Mouse (Mus musculus) liver, embryonic 14.5 days (tissue): ENCODE results near the gene Pias4. TPM values are rescaled to one million over a fixed set of nuclear protein-coding genes. Genes with fewer than 3 reads are reported as not detected.

Source experiments
- ATAC-seq: fragments of 200-750 bp; cut with Nextera tagmentation; 2 replicates; pipeline ENCODE4 v1.8.0; 2017; ENCODE audit warnings: moderate number of reproducible peaks, mild to moderate bottlenecking, moderate library complexity; ENCODE audit not compliant: insufficient read depth
- DNase-seq, 3 experiments: peaks; one replicate each; pipeline ENCODE4 v3.0.0-alpha.2; 2012 to 2013; ENCODE audit warnings: low read depth in 3 of 3, low spot score in 3 of 3
- H3K27ac ChIP-seq: fragments of 300-500 bp; sonication (generic); 2 replicates; pipeline ENCODE4 v1.5.1; 2014; ENCODE audit warnings: moderate library complexity, mild to moderate bottlenecking, control low read depth, inconsistent platforms
- H3K27me3 ChIP-seq: fragments of 300-500 bp; sonication (generic); 2 replicates; pipeline ENCODE4 v1.6.1; 2014; ENCODE audit warnings: mild to moderate bottlenecking, low read length, moderate library complexity; ENCODE audit not compliant: control insufficient read depth, insufficient read depth
- H3K36me3 ChIP-seq: fragments of 300-500 bp; sonication (generic); replicated peaks from 2 replicates; pipeline ENCODE4 v1.6.1; 2014; ENCODE audit warnings: low read depth; ENCODE audit not compliant: control insufficient read depth, insufficient read depth
- H3K4me1 ChIP-seq, 2 experiments: fragments of 200-500 bp in 1 of 2; fragments of 300-500 bp in 1 of 2; sonication (generic) in 1 of 2; replicated peaks; 2 replicates each; pipeline ENCODE4 v1.6.1; 2012 to 2014; ENCODE audit warnings: antibody characterized with exemption in 1 of 2, inconsistent platforms in 1 of 2, low read length in 1 of 2; ENCODE audit not compliant: control insufficient read depth in 2 of 2, insufficient read depth in 2 of 2
- H3K4me2 ChIP-seq: fragments of 300-500 bp; sonication (generic); 2 replicates; pipeline ENCODE4 v1.6.1; 2014; ENCODE audit warnings: low read depth, mild to moderate bottlenecking, control low read depth, moderate library complexity
- H3K4me3 ChIP-seq, 2 experiments: fragments of 200-500 bp in 1 of 2; fragments of 300-500 bp in 1 of 2; sonication (generic) in 1 of 2; 2 replicates each; pipeline ENCODE4 v1.5.1; 2012 to 2014; ENCODE audit warnings: low read depth in 2 of 2, low read length in 2 of 2, mild to moderate bottlenecking in 2 of 2, control low read depth in 1 of 2, inconsistent platforms in 1 of 2, moderate library complexity in 1 of 2; ENCODE audit not compliant: insufficient read depth in 1 of 2
- H3K9ac ChIP-seq: fragments of 300-500 bp; sonication (generic); replicated peaks from 2 replicates; pipeline ENCODE4 v1.6.1; 2014; ENCODE audit warnings: mild to moderate bottlenecking, control low read depth, moderate library complexity
- H3K9me3 ChIP-seq: fragments of 300-500 bp; sonication (generic); 2 replicates; pipeline ENCODE4 v1.6.1; 2016; ENCODE audit warnings: low read length, mixed read lengths; ENCODE audit not compliant: control insufficient read depth
- CTCF ChIP-seq: IDR thresholded peaks from 2 replicates; pipeline ENCODE4 v1.5.1; 2016; ENCODE audit warnings: antibody characterized with exemption, low read depth, control low read depth
- EP300 ChIP-seq: IDR thresholded peaks from 2 replicates; pipeline ENCODE4 v1.6.1; 2016; ENCODE audit warnings: antibody characterized with exemption, low read depth
- WGBS: fragments of 180-500 bp; shearing (Covaris S2); extraction: QIAGEN DNeasy Blood & Tissue Kit; methylation state at CpG from one replicate; pipeline ENCODE4 v1.1.7; 2014; ENCODE audit not compliant: insufficient replicate concordance; 5-methylcytosine and 5-hydroxymethylcytosine counted together
- polyA plus RNA-seq, 2 experiments: library from polyadenylated mRNA; depleted of rRNA in 1 of 2; stranded (reverse) in 1 of 2; unstranded in 1 of 2; fragments of >200 nt; fragmentation: Nextera tagmentation in 1 of 2; extraction: Ambion mirVana in 1 of 2; gene quantifications; 2 replicates each; pipeline versions ENCODE4 v1.2.1 to v1.2.3; 2012 to 2014

Gene Pias4
- polyA plus RNA-seq, 2 experiments: 11.2 to 14.9 TPM

DNA sequence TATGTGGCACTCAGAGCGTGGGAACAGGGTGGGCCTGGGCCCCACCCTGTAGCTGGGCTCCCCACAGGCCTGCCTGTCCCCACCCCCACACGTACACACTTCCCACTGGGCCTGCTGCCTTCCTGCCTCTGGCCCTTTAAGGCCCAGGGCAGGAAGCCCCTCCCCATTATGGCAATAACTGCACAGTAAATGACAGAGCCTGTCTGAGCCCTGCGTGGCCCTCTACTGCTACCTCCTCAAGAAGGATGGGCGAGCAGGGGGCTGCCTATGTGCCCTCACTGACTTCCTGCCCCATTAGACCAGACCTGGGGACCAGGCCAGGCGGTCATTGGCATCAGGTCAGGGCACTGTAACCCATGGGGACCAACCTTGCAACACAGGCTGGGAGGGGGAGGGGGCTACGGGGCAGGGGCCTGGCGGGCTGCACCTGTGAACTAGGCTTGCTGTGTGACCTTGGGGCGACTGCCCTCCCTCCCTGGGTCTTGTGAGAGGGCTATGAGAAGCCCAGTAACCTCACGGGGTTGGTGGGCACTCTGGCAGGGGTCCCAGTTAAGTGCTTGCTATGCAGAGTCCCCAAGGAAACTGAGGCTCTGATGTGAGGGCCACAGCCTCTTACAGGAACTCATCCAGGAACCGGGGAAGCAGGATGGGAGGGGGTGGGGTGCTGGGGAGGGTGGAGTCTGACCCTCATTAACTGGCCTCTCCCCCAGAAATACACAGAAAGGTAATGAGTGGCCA lies 26.8 kb downstream of the Pias4 start:
- DNase-seq (no peak), ATAC-seq (no peak)
- TF ChIP-seq EP300 (no peak), CTCF (no peak)
- H3K9ac ChIP-seq: peak overlapping the region; percentile 27
- WGBS: 39% methylated on average over 10 of the region's 10 CpGs
- peaks cover 32% of the 10 kb centered on the region in 2 experiments for H3K4me1 ChIP-seq
- H3K36me3 ChIP-seq: peaks cover 40% of the 10 kb centered on the region
- H3K27ac ChIP-seq: 0 out of 2 replicates have a peak overlapping the region, but pooled peaks have one; percentile 6
- H3K4me3 ChIP-seq: peak overlapping the region; percentile 65 to 87; a peak in 3 of 4 replicates
- H3K27me3 ChIP-seq: no peaks in the 10 kb centered on the region
- peak overlapping the region; percentile 91 for H3K4me2 ChIP-seq
- H3K9me3 ChIP-seq: no peaks in the 10 kb centered on the region

DNA sequence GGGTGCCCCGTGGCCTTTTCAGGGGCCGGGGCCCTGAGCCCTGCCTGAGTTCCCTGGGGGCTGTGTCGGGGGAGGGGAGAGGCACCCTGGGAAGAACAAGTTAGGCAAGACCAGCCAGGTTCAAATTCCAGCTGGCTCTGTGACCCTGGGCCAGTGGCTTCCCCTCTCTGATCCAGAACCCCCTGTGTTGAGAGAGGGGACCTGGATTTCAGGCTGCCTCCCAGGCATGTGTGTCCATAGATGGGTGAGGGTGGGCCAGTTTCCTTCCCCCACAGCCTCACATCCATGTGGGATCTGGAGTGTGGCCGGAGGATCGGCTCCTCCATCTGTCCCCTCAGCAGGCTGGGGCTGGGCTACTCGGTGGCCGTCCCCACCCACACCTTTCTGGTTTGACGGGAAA lies 27.7 kb downstream of the Pias4 start:
- 32% methylated on average over 8 of the region's 8 CpGs for WGBS
- peaks cover 32% of the 10 kb centered on the region in 2 experiments for H3K4me1 ChIP-seq
- no peak for DNase-seq

DNA sequence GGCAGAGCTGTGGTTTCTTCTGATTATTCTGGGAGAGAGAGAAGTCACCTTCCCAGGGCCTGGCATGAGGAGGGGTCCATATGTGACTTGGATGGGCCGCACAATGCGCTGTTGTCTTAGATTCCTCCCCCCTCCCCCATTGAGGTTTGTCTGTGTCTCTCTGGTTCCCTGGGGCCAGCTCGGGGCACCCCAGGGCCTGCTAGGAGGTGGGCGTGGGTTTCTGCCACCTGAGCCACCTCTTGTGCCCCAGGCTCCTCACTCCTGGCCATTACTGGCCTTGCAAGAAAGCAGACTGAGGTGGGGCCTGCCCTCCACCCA lies 28.2 kb downstream of the Pias4 start:
- DNase-seq: no peak
- WGBS: 55% methylated on average over 4 of the region's 4 CpGs

More for the DNA sequence above, 27.7 kb downstream of the Pias4 start:
- ATAC-seq: no peak
- peaks cover 31% of the 10 kb centered on the region for H3K36me3 ChIP-seq
- no peaks in the 10 kb centered on the region for H3K27me3 ChIP-seq
- H3K4me3 ChIP-seq: peak overlapping the region; percentile 65 to 87
- peak overlapping the region; percentile 91 for H3K4me2 ChIP-seq
- H3K9me3 ChIP-seq: no peaks in the 10 kb centered on the region
- H3K9ac ChIP-seq: peak overlapping the region; percentile 5; the same call in 1 of the 2 replicates
- TF ChIP-seq EP300: no peak
- TF ChIP-seq CTCF: no peak
- H3K27ac ChIP-seq: peak overlapping the region; percentile 16; the same call in 1 of the 2 replicates

DNA sequence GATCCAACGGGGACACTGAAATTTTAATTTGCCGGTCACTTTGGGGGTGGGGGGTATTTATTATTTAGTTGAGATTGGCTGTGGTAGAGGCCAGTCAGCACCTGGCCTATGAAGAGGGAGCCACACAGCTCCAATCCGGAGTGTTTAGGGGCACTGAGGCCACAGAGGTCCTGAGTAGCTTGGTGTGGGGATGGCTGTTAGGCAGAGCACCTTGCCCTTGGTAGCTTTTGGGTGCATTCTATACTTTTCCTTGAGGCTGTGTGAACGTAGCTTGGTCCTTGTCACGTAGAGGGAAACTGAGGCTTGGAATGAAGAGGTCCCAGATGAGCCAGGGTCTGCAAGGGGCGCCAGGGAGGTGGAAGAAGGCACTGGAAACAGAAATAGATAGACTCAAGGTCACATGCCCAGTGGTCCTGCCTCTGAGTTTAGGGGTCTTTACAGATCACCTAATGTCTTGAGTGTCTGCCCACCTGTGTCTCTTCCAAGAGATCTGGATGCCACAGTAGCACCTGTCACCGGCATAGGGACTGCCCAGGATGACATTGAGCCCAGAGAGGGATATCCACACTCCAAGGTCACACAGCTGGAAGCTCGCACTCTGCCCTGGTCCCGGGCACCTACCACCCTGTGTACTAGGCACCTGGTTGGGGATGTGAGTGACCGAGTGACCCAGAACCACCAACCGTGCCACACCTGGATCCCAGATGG lies 28.7 kb downstream of the Pias4 start:
- H3K9ac ChIP-seq: peak overlapping the region; percentile 87
- ATAC-seq (no peak), DNase-seq (no peak)
- peaks cover 21% of the 10 kb centered on the region for H3K36me3 ChIP-seq
- TF ChIP-seq CTCF (no peak), EP300 (no peak)
- WGBS: 46% methylated on average over 11 of the region's 11 CpGs
- H3K4me2 ChIP-seq: peak overlapping the region; percentile 91
- H3K27ac ChIP-seq: peak overlapping the region; percentile 41
- H3K4me3 ChIP-seq: peak overlapping the region; percentile 65 to 87
- peaks cover 37 to 40% of the 10 kb centered on the region in 2 experiments for H3K4me1 ChIP-seq
- H3K27me3 ChIP-seq: no peaks in the 10 kb centered on the region
- H3K9me3 ChIP-seq: no peaks in the 10 kb centered on the region

More for the DNA sequence above, 28.2 kb downstream of the Pias4 start:
- Histone ChIP-seq H3K27me3 (no peaks in the 10 kb centered on the region), H3K4me1 (peaks cover 33 to 35% of the 10 kb centered on the region in 2 experiments), H3K9ac (peak overlapping the region; percentile 87; the same call in 1 of the 2 replicates), H3K9me3 (no peaks in the 10 kb centered on the region), H3K4me2 (peak overlapping the region; percentile 91), H3K36me3 (peaks cover 26% of the 10 kb centered on the region), H3K27ac (no peak overlapping the region), H3K4me3 (peak overlapping the region; percentile 65 to 87)
- ATAC-seq: no peak
- TF ChIP-seq EP300: no peak
- TF ChIP-seq CTCF: no peak
